Comparison of ENCODE assay signal across 8 mouse cellular contexts in the genomic region with DNA sequence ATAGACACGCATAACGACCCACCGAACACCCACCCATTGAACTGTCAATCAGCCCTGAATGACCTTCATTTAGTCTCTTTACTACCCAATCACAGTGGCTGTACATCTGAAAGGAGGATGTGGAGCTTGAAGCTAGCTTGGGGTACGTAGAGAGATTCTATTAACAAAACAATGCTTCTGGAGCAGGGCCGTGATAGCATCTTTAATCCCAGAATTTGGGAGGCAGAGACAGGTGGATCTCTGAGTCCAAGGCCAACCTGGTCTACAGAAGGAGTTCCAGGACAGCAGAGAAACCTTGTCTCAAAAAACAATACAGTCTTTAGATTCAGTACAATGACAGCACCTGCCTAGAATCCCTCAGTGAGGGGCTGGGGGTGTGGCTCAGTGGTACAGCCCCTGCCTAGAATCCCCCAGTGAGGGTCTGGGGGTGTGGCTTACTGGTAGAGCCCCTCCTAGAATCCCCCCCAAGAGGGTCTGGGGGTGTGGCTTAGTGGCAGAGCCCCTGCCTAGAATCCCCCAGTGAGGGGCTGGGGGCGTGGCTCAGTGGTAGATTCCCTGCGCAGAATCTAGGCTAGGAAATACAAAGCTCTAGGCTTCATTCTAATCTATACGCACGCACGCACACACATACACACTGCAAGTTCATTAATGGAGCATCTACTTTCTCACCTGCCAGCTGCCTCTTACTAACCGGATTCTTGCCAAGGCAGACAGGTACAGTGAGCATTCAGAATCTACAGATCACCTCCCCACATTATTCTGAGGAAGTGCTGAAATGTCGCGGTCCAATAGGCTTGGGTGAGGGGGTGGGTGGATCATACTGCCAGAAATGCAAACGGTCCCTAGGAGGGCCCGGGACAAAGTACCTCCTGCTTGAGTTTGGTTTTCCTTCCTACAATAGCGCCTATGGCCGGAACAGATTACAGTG. TPM values are rescaled to one million over a fixed set of nuclear protein-coding genes. Genes with fewer than 3 reads are reported as not detected.
DNase-seq lines count a peak whose midpoint lies in the region; ATAC-seq and TF ChIP-seq lines count a peak whose summit lies in the region.

No protein-coding gene starts in this region.

- no peaks in the 10 kb centered on the region for H3K36me3 ChIP-seq in heart, adult 2 months (ENCODE audit: control insufficient read depth, insufficient read depth, low read length)
- no peaks in the 10 kb centered on the region for H3K36me3 ChIP-seq in forebrain, embryonic 12.5 days (replicated peaks)
- no peaks in the 10 kb centered on the region for H3K36me3 ChIP-seq in liver, embryonic 14.5 days (replicated peaks; ENCODE audit: control insufficient read depth, insufficient read depth, low read depth)

- TF ChIP-seq EP300 in heart, adult 2 months (IDR thresholded peaks at IDR 0.05; ENCODE audit: insufficient read depth, low read depth, low read length) = no peak
- TF ChIP-seq EP300 in liver, embryonic 14.5 days (IDR thresholded peaks at IDR 0.05; ENCODE audit: low read depth) = no peak

- H3K27ac ChIP-seq in heart, adult 2 months = peak overlapping the region; percentile 86
- no peak overlapping the region for H3K27ac ChIP-seq in forebrain, embryonic 12.5 days
- H3K27ac ChIP-seq in liver, embryonic 14.5 days = no peak overlapping the region

- H3K9ac ChIP-seq in heart, adult 2 months (ENCODE audit: low read depth, low read length) = peak overlapping the region; percentile 71
- H3K9ac ChIP-seq in forebrain, embryonic 12.5 days = peak overlapping the region; percentile 50
- no peak overlapping the region for H3K9ac ChIP-seq in liver, embryonic 14.5 days (replicated peaks)

- H3K9me3 ChIP-seq in forebrain, embryonic 12.5 days = 0 out of 2 replicates have a peak, but pooled peaks cover 3% of the 10 kb centered on the region
- no peaks in the 10 kb centered on the region for H3K9me3 ChIP-seq in liver, embryonic 14.5 days (ENCODE audit: control insufficient read depth, low read length)

- ATAC-seq in forebrain, embryonic 12.5 days (ENCODE audit: low FRiP score) = peak; percentile 24; the same call in 1 of the 2 replicates
- peak; percentile 20; the same call in 1 of the 2 replicates for ATAC-seq in liver, embryonic 14.5 days (ENCODE audit: insufficient read depth)
- no peak for ATAC-seq in erythroid progenitor cell, adult 5-6 weeks (replicated peaks; ENCODE audit: low FRiP score, poor library complexity, severe bottlenecking)

- peak overlapping the region; percentile 56 for H3K4me3 ChIP-seq in heart, adult 2 months
- peak overlapping the region; percentile 40 for H3K4me3 ChIP-seq in forebrain, embryonic 12.5 days (replicated peaks)
- peak overlapping the region; percentile 39 to 50 for H3K4me3 ChIP-seq in liver, embryonic 14.5 days (ENCODE audit: insufficient read depth in 1 of 2, low read depth in 2 of 2, low read length in 2 of 2)

- peak overlapping the region; percentile 54 for H3K4me2 ChIP-seq in forebrain, embryonic 12.5 days
- H3K4me2 ChIP-seq in liver, embryonic 14.5 days (ENCODE audit: low read depth) = peak overlapping the region; percentile 58

- peaks cover 7% of the 10 kb centered on the region for H3K4me1 ChIP-seq in heart, adult 2 months (ENCODE audit: control insufficient read depth, insufficient read depth, low read length)
- peaks cover 35% of the 10 kb centered on the region for H3K4me1 ChIP-seq in forebrain, embryonic 12.5 days
- peaks cover 0 to 18% of the 10 kb centered on the region in 2 experiments; a peak in 3 of 4 replicates for H3K4me1 ChIP-seq in liver, embryonic 14.5 days (replicated peaks; ENCODE audit: control insufficient read depth in 2 of 2, insufficient read depth in 2 of 2, low read length in 1 of 2)

- no peak for TF ChIP-seq POLR2A in heart, adult 2 months (IDR thresholded peaks at IDR 0.05; ENCODE audit: insufficient read depth, low read depth, low read length)

- intact Hi-C loops in heart, adult 2 months (cut with DNase I) = no loop called here
- intact Hi-C loops in heart, postnatal 25 days (cut with DNase I) = no loop called here

- no peaks in the 10 kb centered on the region for H3K79me2 ChIP-seq in heart, adult 2 months (replicated peaks; ENCODE audit: control insufficient read depth, insufficient read depth, low read length)

- DNase-seq in heart, adult 2 months = no peak
- no peak for DNase-seq in heart, postnatal 25 days (ENCODE audit: low spot score)
- DNase-seq in CD4-positive, CD25-positive, alpha-beta regulatory T cell, adult 2 months (ENCODE audit: low read depth, low spot score) = peak; percentile 60
- DNase-seq in liver, embryonic 14.5 days (ENCODE audit: low read depth in 3 of 3, low spot score in 3 of 3) = no peak
- DNase-seq in gastrocnemius, adult 18-20 months (ENCODE audit: low spot score) = no peak
- no peak for DNase-seq in layer of hippocampus, adult 8-10 months (ENCODE audit: low spot score in 2 of 2)

- WGBS in heart, adult 2 months = 40% methylated on average over 17 of the region's 17 CpGs
- 13% methylated on average over 17 of the region's 17 CpGs for WGBS in forebrain, embryonic 12.5 days
- 26% methylated on average over 17 of the region's 17 CpGs for WGBS in liver, embryonic 14.5 days (ENCODE audit: insufficient replicate concordance)

- no peak for TF ChIP-seq CTCF in heart, adult 2 months (IDR thresholded peaks at IDR 0.05)
- TF ChIP-seq CTCF in liver, embryonic 14.5 days (IDR thresholded peaks at IDR 0.05; ENCODE audit: low read depth) = no peak

- no peaks in the 10 kb centered on the region for H3K27me3 ChIP-seq in heart, adult 2 months (ENCODE audit: control insufficient read depth, insufficient read depth, low read length)
- peaks cover 88% of the 10 kb centered on the region for H3K27me3 ChIP-seq in forebrain, embryonic 12.5 days
- H3K27me3 ChIP-seq in liver, embryonic 14.5 days (ENCODE audit: control insufficient read depth, insufficient read depth, low read length) = no peaks in the 10 kb centered on the region; the same call in 1 of the 2 replicates

RNA-seq across cellular contexts. Expression of a gene that starts 7.0 kb away (rescaled TPM):
- total RNA-seq in heart, adult 2 months (2021) = 1 to 10 TPM; 3.5 to 6.1 TPM
- polyA plus RNA-seq in heart, adult 2 months (2012; rRNA removed) = 11.9 and 14.0 TPM in 2 replicates
- total RNA-seq in heart, postnatal 25 days (2021) = 1 to 10 TPM; 3.0 to 3.9 TPM
- polyA plus RNA-seq in forebrain, embryonic 12.5 days (2016; fragmentation: Nextera tagmentation; extraction: Ambion mirVana) = 0.62 and 0.96 TPM in 2 replicates
- 2.7 and 3.1 TPM in 2 replicates for polyA plus RNA-seq in liver, embryonic 14.5 days (2012; rRNA removed)
- polyA plus RNA-seq in liver, embryonic 14.5 days (2014; fragmentation: Nextera tagmentation; extraction: Ambion mirVana) = 3.5 and 3.8 TPM in 2 replicates
- 1 to 10 TPM; 1.0 to 2.0 TPM for total RNA-seq in gastrocnemius, adult 18-20 months (2021)
- 10 to 100 TPM in 1 of 4 experiments, 1 to 10 TPM in 1, under 1 TPM in 2; 0.75 to 11.9 (median 2.3) TPM for total RNA-seq in layer of hippocampus, adult 8-10 months (2022)
- 15.5 and 21.3 TPM in 2 replicates for total RNA-seq in erythroid progenitor cell, adult 5-6 weeks (2015; ENCODE audit: low replicate concordance)
- 0.77 TPM in 1 of 2 replicates, not detected in the other for total RNA-seq in erythroid progenitor cell, adult 5-6 weeks (2017; ENCODE audit: low replicate concordance)

RNA-seq across cellular contexts. Expression of a gene that starts 19.0 kb away (rescaled TPM):
- under 1 TPM; 0.63 to 0.77 TPM for total RNA-seq in heart, adult 2 months (2021)
- polyA plus RNA-seq in heart, adult 2 months (2012; rRNA removed) = 0.41 and 1.2 TPM in 2 replicates
- under 1 TPM in 1 of 2 experiments, not detected in 1; 0.73 TPM for total RNA-seq in heart, postnatal 25 days (2021)
- 0.47 and 0.56 TPM in 2 replicates for polyA plus RNA-seq in forebrain, embryonic 12.5 days (2016; fragmentation: Nextera tagmentation; extraction: Ambion mirVana)
- 0.95 and 1.2 TPM in 2 replicates for polyA plus RNA-seq in liver, embryonic 14.5 days (2012; rRNA removed)
- 1.1 and 1.3 TPM in 2 replicates for polyA plus RNA-seq in liver, embryonic 14.5 days (2014; fragmentation: Nextera tagmentation; extraction: Ambion mirVana)
- not detected for total RNA-seq in gastrocnemius, adult 18-20 months (2021)
- total RNA-seq in layer of hippocampus, adult 8-10 months (2022) = not detected
- total RNA-seq in erythroid progenitor cell, adult 5-6 weeks (2015; ENCODE audit: low replicate concordance) = not detected in 2 replicates
- total RNA-seq in erythroid progenitor cell, adult 5-6 weeks (2017; ENCODE audit: low replicate concordance) = not detected in 2 replicates

RNA-seq across cellular contexts. Expression of a gene that starts 36.2 kb away (rescaled TPM):
- not detected for total RNA-seq in heart, adult 2 months (2021)
- polyA plus RNA-seq in heart, adult 2 months (2012; rRNA removed) = not detected in 2 replicates
- not detected for total RNA-seq in heart, postnatal 25 days (2021)
- polyA plus RNA-seq in forebrain, embryonic 12.5 days (2016; fragmentation: Nextera tagmentation; extraction: Ambion mirVana) = 0.65 and 1.3 TPM in 2 replicates
- polyA plus RNA-seq in liver, embryonic 14.5 days (2012; rRNA removed) = not detected in 2 replicates
- polyA plus RNA-seq in liver, embryonic 14.5 days (2014; fragmentation: Nextera tagmentation; extraction: Ambion mirVana) = not detected in 2 replicates
- not detected for total RNA-seq in gastrocnemius, adult 18-20 months (2021)
- total RNA-seq in layer of hippocampus, adult 8-10 months (2022) = 1 to 10 TPM; 1.5 to 2.6 (median 2.2) TPM
- not detected in 2 replicates for total RNA-seq in erythroid progenitor cell, adult 5-6 weeks (2015; ENCODE audit: low replicate concordance)
- not detected in 2 replicates for total RNA-seq in erythroid progenitor cell, adult 5-6 weeks (2017; ENCODE audit: low replicate concordance)

RNA-seq across cellular contexts. Expression of a gene that starts 44.7 kb away (rescaled TPM):
- 100 to 1,000 TPM; 190 to 214 TPM for total RNA-seq in heart, adult 2 months (2021)
- 240 and 262 TPM in 2 replicates for polyA plus RNA-seq in heart, adult 2 months (2012; rRNA removed)
- 100 to 1,000 TPM; 220 to 229 TPM for total RNA-seq in heart, postnatal 25 days (2021)
- 8.9 and 10.9 TPM in 2 replicates for polyA plus RNA-seq in forebrain, embryonic 12.5 days (2016; fragmentation: Nextera tagmentation; extraction: Ambion mirVana)
- 6.3 and 7.6 TPM in 2 replicates for polyA plus RNA-seq in liver, embryonic 14.5 days (2012; rRNA removed)
- 4.9 and 6.6 TPM in 2 replicates for polyA plus RNA-seq in liver, embryonic 14.5 days (2014; fragmentation: Nextera tagmentation; extraction: Ambion mirVana)
- 10 to 100 TPM; 17.4 to 28.5 TPM for total RNA-seq in gastrocnemius, adult 18-20 months (2021)
- 10 to 100 TPM; 11.0 to 15.2 (median 13.2) TPM for total RNA-seq in layer of hippocampus, adult 8-10 months (2022)
- not detected in 2 replicates for total RNA-seq in erythroid progenitor cell, adult 5-6 weeks (2015; ENCODE audit: low replicate concordance)
- total RNA-seq in erythroid progenitor cell, adult 5-6 weeks (2017; ENCODE audit: low replicate concordance) = not detected in 2 replicates

RNA-seq across cellular contexts. Expression of a gene that starts 45.5 kb away (rescaled TPM):
- total RNA-seq in heart, adult 2 months (2021) = under 1 TPM in 1 of 2 experiments, not detected in 1; 0.14 TPM
- polyA plus RNA-seq in heart, adult 2 months (2012; rRNA removed) = 0.35 and 0.66 TPM in 2 replicates
- total RNA-seq in heart, postnatal 25 days (2021) = under 1 TPM in 1 of 2 experiments, not detected in 1; 0.42 TPM
- not detected in 2 replicates for polyA plus RNA-seq in forebrain, embryonic 12.5 days (2016; fragmentation: Nextera tagmentation; extraction: Ambion mirVana)
- polyA plus RNA-seq in liver, embryonic 14.5 days (2012; rRNA removed) = 0.04 TPM in 1 of 2 replicates, not detected in the other
- 0.08 TPM in 1 of 2 replicates, not detected in the other for polyA plus RNA-seq in liver, embryonic 14.5 days (2014; fragmentation: Nextera tagmentation; extraction: Ambion mirVana)
- not detected for total RNA-seq in gastrocnemius, adult 18-20 months (2021)
- not detected for total RNA-seq in layer of hippocampus, adult 8-10 months (2022)
- total RNA-seq in erythroid progenitor cell, adult 5-6 weeks (2015; ENCODE audit: low replicate concordance) = not detected in 2 replicates
- total RNA-seq in erythroid progenitor cell, adult 5-6 weeks (2017; ENCODE audit: low replicate concordance) = not detected in 2 replicates
